Mouse (Mus musculus) kidney, embryonic 14.5 days (tissue): ENCODE measurements at regions not wholly inside any gene's neighbourhood (a gene's known extent, or its start where the extent isn't known, plus 50 kb on each side); places are given as distances from the start of the nearest gene placed in this dataset.
A peak's percentile ranks its signal among the peaks of the same experiment; 100 is the strongest.

ENCODE experiments used
- ATAC-seq: fragments of 200-750 bp; cut with Nextera tagmentation; 2 replicates; pipeline ENCODE4 v1.8.0; 2017; ENCODE audit warnings: moderate number of reproducible peaks, mild to moderate bottlenecking, moderate TSS enrichment, moderate library complexity; ENCODE audit not compliant: low FRiP score, low TSS enrichment
- H3K27ac ChIP-seq: fragments of 300-500 bp; sonication (generic); 2 replicates; pipeline ENCODE4 v1.5.1; 2014; ENCODE audit warnings: low read depth, mild to moderate bottlenecking, low read length, moderate library complexity, mixed read lengths
- H3K27me3 ChIP-seq: fragments of 300-500 bp; sonication (generic); 2 replicates; pipeline ENCODE4 v1.6.1; 2014; ENCODE audit warnings: mild to moderate bottlenecking, low read length; ENCODE audit not compliant: control insufficient read depth, insufficient read depth
- H3K36me3 ChIP-seq: fragments of 300-500 bp; sonication (generic); 2 replicates; pipeline ENCODE4 v1.6.1; 2014; ENCODE audit warnings: low read length, mixed read lengths; ENCODE audit not compliant: control insufficient read depth, insufficient read depth
- H3K4me1 ChIP-seq: fragments of 300-500 bp; sonication (generic); 2 replicates; pipeline ENCODE4 v1.6.1; 2014; ENCODE audit warnings: low read length, mixed read lengths; ENCODE audit not compliant: control insufficient read depth, insufficient read depth
- H3K4me2 ChIP-seq: fragments of 300-500 bp; sonication (generic); replicated peaks from 2 replicates; pipeline ENCODE4 v1.6.1; 2014; ENCODE audit warnings: low read depth, mild to moderate bottlenecking, low read length
- H3K4me3 ChIP-seq: fragments of 300-500 bp; sonication (generic); 2 replicates; pipeline ENCODE4 v1.5.1; 2014; ENCODE audit warnings: mild to moderate bottlenecking, low read length
- H3K9ac ChIP-seq: fragments of 300-500 bp; sonication (generic); 2 replicates; pipeline ENCODE4 v1.6.1; 2014; ENCODE audit warnings: low read depth, mild to moderate bottlenecking, low read length, moderate library complexity
- H3K9me3 ChIP-seq: fragments of 300-500 bp; sonication (generic); 2 replicates; pipeline ENCODE4 v1.6.1; 2016; ENCODE audit warnings: low read length; ENCODE audit not compliant: control insufficient read depth
- WGBS: fragments of 180-500 bp; shearing (Covaris S2); extraction: QIAGEN DNeasy Blood & Tissue Kit; methylation state at CpG from one replicate; pipeline ENCODE4 v1.1.7; 2014; 5-methylcytosine and 5-hydroxymethylcytosine counted together

- Histone ChIP-seq H3K27ac (no peak overlapping the region), H3K4me1 (0 out of 2 replicates have a peak, but pooled peaks cover 3% of the 10 kb centered on the region), H3K36me3 (no peaks in the 10 kb centered on the region), H3K9ac (no peak overlapping the region), H3K27me3 (no peaks in the 10 kb centered on the region), H3K9me3 (no peaks in the 10 kb centered on the region), H3K4me3 (no peak overlapping the region), H3K4me2 (no peak overlapping the region)
- 87% methylated on average over 3 of the region's 3 CpGs for WGBS
- no peak for ATAC-seq
Observed at GRCm38 (mm10) chr6:88998927-88999722, 97.1 kb downstream of the Tpra1 start.

DNA sequence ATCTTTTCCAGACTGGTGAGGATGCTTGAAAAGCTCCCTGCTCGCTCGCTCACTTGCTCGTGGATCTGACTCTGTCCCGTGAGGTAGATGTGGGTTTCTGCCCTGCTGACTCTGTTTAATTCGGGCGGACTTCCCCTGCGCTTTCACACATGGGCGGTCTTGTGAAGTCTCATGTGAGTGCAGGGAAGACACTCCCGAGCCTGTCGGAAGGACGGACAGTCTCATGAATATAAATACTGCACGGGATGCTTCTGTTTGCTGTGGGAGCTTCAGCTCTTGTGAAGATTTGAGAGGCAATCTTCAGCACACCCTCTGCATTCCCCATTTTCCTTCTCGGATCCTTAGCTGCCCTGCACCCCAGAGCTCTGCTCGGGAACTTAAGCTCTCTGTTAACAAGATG is 98.3 kb downstream of the Tpra1 start:
- no peaks in the 10 kb centered on the region for H3K36me3 ChIP-seq
- H3K4me3 ChIP-seq = no peak overlapping the region
- no peak overlapping the region; the same call in 1 of the 2 replicates for H3K4me2 ChIP-seq
- H3K9ac ChIP-seq = no peak overlapping the region
- no peaks in the 10 kb centered on the region for H3K27me3 ChIP-seq
- 0 out of 2 replicates have a peak, but pooled peaks cover 3% of the 10 kb centered on the region for H3K4me1 ChIP-seq
- H3K27ac ChIP-seq = no peak overlapping the region
- no peaks in the 10 kb centered on the region for H3K9me3 ChIP-seq
- 22% methylated on average over 14 of the region's 14 CpGs for WGBS
- no peak for ATAC-seq

GRCm38 (mm10) chr6:89003197-89003923 is 101.3 kb downstream of the Tpra1 start:
- H3K27me3 ChIP-seq = no peaks in the 10 kb centered on the region
- peak; percentile 58 for ATAC-seq
- H3K4me2 ChIP-seq = no peak overlapping the region
- no peak overlapping the region for H3K9ac ChIP-seq
- H3K4me1 ChIP-seq = peaks cover 14% of the 10 kb centered on the region
- no peak overlapping the region for H3K27ac ChIP-seq
- H3K4me3 ChIP-seq = no peak overlapping the region
- H3K36me3 ChIP-seq = no peaks in the 10 kb centered on the region
- WGBS = 42% methylated on average over 5 of the region's 6 CpGs
- no peaks in the 10 kb centered on the region for H3K9me3 ChIP-seq

- 53% methylated on average over 4 of the region's 4 CpGs for WGBS
- Histone ChIP-seq H3K9me3 (no peaks in the 10 kb centered on the region), H3K27ac (no peak overlapping the region), H3K4me2 (no peak overlapping the region), H3K4me1 (peaks cover 18% of the 10 kb centered on the region), H3K36me3 (no peaks in the 10 kb centered on the region), H3K27me3 (no peaks in the 10 kb centered on the region), H3K9ac (no peak overlapping the region), H3K4me3 (no peak overlapping the region)
- no peak for ATAC-seq
Observed at GRCm38 (mm10) chr6:89005094-89005493, 103.0 kb downstream of the Tpra1 start.

DNA sequence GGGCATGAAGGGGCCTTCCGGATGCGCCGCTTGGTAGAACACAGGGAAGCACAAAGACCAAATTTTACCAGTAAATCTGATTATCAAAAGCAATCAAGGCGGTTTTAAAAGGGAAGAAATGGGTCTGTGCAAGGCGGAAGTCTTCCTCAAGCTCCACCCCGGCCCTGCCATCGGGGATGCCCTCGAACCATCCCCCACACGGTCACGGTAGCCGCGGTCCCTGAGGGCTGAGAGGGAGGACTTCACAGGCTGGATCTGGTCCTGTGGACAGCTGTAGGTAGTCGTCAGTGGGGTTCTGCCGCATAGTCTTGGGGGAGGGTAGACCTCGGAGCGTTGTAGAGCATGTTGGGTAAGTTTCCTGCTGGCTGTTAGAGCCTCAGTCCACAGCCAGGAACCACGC is 104.9 kb downstream of the Tpra1 start:
- WGBS = 35% methylated on average over 17 of the region's 17 CpGs

GRCm38 (mm10) chr6:89007516-89007915 is 105.5 kb downstream of the Tpra1 start:
- 0 out of 2 replicates have a peak overlapping the region, but pooled peaks have one; percentile 11 for H3K27ac ChIP-seq
- no peaks in the 10 kb centered on the region for H3K27me3 ChIP-seq
- no peaks in the 10 kb centered on the region for H3K36me3 ChIP-seq
- WGBS = 83% methylated on average over 2 of the region's 2 CpGs
- H3K4me3 ChIP-seq = no peak overlapping the region
- no peak overlapping the region for H3K4me2 ChIP-seq
- no peak for ATAC-seq
- peaks cover 18% of the 10 kb centered on the region for H3K4me1 ChIP-seq
- no peak overlapping the region for H3K9ac ChIP-seq
- H3K9me3 ChIP-seq = no peaks in the 10 kb centered on the region

More for the DNA sequence above, 104.9 kb downstream of the Tpra1 start:
- Histone ChIP-seq H3K27ac (no peak overlapping the region), H3K9ac (no peak overlapping the region), H3K4me3 (no peak overlapping the region), H3K4me1 (peaks cover 18% of the 10 kb centered on the region), H3K9me3 (no peaks in the 10 kb centered on the region), H3K27me3 (no peaks in the 10 kb centered on the region), H3K4me2 (no peak overlapping the region; the same call in 1 of the 2 replicates), H3K36me3 (no peaks in the 10 kb centered on the region)
- ATAC-seq = no peak

DNA sequence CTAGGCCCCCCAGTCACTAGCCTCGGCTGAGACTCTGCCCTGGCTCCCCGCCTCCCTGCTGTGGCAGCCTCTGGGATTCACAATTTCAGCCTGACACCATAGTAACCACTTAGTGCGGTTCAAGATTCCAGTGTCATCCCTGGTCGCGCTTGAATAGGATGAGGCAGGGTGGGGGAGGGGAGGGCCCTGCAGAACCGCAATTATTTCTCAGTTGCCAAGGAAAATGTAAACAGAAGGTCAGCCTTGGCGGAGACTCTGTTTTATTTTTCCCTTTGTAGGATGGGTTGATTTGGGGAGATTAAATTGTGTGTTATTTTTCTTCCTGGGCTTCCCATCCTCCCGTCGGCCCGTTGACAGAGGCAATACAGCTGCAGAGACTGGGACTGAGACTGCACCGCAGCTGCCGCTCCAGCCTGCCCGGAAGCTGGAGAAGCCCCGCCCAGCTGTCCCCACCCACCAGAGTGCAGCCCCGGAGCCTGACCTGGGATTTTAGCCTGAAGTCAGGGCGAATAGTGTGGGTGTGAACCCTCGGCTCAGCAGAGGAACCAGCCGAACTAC is 106.6 kb downstream of the Tpra1 start:
- peak overlapping the region; percentile 76 for H3K27ac ChIP-seq

DNA sequence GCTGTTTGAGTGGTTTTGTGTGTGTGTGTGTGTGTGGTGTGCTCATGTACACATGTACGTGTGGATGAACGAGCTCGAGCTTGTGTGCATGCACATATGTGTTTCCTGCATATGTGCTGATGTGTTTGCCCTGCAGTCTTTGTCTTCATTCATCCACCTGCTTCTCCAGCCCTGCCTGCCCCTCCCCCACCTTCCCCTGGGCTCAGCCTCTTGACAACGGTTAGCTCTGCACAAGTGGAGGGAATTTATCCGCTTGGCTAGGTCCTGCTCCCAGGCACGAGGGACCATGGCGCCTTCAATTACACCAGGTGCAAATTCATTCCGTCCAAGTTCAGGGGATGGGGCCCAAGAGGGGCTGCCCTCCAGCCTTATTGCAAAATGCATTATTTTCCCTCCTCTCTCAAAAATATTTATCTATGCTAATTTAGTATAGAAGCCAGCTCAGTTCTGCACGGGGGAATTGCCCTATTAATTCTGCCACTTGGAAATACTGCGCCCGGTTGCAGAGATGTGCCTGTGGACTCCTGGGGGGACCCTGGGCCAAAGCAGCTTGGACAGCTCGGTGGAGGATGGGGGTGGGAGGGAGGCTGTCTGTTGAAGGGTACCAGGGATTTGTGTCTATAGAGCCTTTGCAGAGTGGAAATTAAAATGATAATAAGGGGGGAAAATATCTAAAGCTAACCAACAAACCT is 111.1 kb downstream of the Tpra1 start:
- WGBS = 29% methylated on average over 12 of the region's 12 CpGs
- H3K4me3 ChIP-seq = no peak overlapping the region
- H3K36me3 ChIP-seq = no peaks in the 10 kb centered on the region
- no peaks in the 10 kb centered on the region for H3K9me3 ChIP-seq
- peak; percentile 77 for ATAC-seq
- H3K4me2 ChIP-seq = no peak overlapping the region
- peaks cover 17% of the 10 kb centered on the region for H3K4me1 ChIP-seq
- H3K27me3 ChIP-seq = no peaks in the 10 kb centered on the region
- H3K9ac ChIP-seq = no peak overlapping the region
- H3K27ac ChIP-seq = no peak overlapping the region

More for the DNA sequence above, 106.6 kb downstream of the Tpra1 start:
- peak overlapping the region; percentile 40 for H3K4me2 ChIP-seq
- no peaks in the 10 kb centered on the region for H3K36me3 ChIP-seq
- peak; percentile 81 for ATAC-seq
- 1% methylated on average over 18 of the region's 18 CpGs for WGBS
- H3K27me3 ChIP-seq = no peaks in the 10 kb centered on the region
- H3K9ac ChIP-seq = no peak overlapping the region
- peak overlapping the region; percentile 23; the same call in 1 of the 2 replicates for H3K4me3 ChIP-seq
- peaks cover 28% of the 10 kb centered on the region for H3K4me1 ChIP-seq
- H3K9me3 ChIP-seq = no peaks in the 10 kb centered on the region
